Mouse (Mus musculus) splenic B cell, adult 2 months (primary cell): ENCODE measurements around the gene Myl12a.

Source experiments
- DNase-seq: peaks from one replicate; pipeline ENCODE4 v3.0.0-alpha.2; 2011; ENCODE audit warnings: low read depth, low spot score
- H3K27me3 ChIP-seq: 2 replicates; pipeline ENCODE4 v1.6.1; 2012; ENCODE audit warnings: mild to moderate bottlenecking, low read length, moderate library complexity, mixed read lengths; ENCODE audit not compliant: control insufficient read depth, poor library complexity, insufficient read depth, severe bottlenecking
- H3K36me3 ChIP-seq: 2 replicates; pipeline ENCODE4 v1.6.1; 2012; ENCODE audit warnings: mild to moderate bottlenecking, low read length, moderate library complexity, mixed read lengths; ENCODE audit not compliant: control insufficient read depth, poor library complexity, insufficient read depth, severe bottlenecking

The Myl12a gene

DNA sequence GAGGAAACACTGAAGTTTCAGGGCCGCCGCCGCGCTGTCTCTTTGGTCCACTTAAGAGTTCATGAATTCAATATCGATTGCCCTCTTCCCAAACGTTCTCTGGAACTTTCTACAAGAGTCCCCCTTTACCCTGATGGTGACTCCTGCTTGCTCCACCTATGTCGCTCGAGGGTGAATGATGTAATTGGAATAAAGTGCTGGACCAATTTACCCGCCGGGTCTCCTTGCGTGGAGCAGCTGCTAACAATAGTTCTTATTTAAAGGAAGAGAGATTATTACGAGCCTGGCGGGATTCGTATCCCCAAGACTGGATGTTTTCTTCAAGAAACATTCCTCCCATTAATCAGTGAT lies at the start of gene Myl12a:
Myl12a (minus strand) TSS at position 135 of the 351 bp plus-strand sequence.
- Histone ChIP-seq H3K27me3 (no peaks in the 10 kb centered on the region), H3K36me3 (no peaks in the 10 kb centered on the region)

DNA sequence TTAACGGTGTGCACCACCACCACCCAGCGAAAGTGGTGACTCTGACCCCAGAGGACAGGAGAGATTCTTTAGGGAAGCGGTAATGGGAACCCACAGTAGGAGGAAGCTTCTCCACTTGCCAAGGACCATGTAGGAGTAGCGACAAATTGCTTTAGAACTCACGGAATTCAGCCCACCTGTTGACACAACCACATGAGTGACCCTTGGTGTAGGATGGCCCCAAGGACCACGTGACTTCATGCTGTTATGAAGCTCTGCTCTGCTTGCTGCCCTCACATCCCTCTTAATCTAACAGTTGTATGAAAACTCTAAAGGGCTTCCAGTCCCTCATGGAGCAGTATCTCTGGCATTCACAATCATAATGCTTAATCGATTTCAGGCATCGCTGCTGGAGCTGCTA lies 46.6 kb upstream of the Myl12a start:
- H3K36me3 ChIP-seq = no peaks in the 10 kb centered on the region
- no peak for DNase-seq
- no peaks in the 10 kb centered on the region for H3K27me3 ChIP-seq

More for the DNA sequence above, at the start of gene Myl12a:
- DNase-seq = no peak

DNA sequence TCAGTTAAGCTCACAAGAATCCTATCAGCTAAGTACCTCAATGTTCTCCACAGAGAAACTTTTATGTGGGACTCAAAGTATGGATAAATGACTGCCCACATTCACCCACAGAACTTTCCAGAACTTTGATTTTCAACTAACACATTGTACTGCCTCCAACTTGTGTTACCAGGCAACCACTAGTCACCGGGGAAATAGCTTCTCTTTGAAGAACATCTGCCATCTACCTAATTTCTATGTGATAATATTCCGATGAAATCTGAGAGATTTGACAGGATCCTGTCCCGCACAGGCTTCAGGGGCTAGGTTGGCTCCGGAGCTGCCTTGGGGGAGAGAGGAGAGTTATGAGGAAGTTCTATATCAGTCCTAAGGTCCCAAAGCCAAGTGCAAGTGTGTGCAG lies 44.2 kb upstream of the Myl12a start:
- Histone ChIP-seq H3K36me3 (no peaks in the 10 kb centered on the region), H3K27me3 (no peaks in the 10 kb centered on the region)
- no peak for DNase-seq

DNA sequence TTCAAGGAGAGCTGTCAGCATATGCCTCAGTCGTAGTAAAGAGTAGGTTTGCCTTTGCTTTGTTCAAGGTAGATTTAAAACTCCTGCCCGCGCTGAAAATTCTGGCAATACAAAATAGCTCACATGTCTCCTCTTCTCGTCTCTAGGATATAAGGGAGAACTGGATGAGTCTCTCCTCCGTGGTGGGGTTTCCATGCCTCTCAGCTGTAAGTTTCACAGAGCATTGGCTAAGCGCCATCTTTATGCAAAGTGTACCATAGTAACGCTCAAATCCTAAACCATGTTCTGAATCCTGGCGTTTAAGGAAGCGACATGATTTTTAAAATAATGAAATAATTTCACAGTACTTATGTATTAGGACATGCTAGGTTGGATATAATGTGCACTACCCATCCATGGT lies 42.9 kb upstream of the Myl12a start:
- DNase-seq = no peak
- H3K27me3 ChIP-seq = no peaks in the 10 kb centered on the region
- no peaks in the 10 kb centered on the region for H3K36me3 ChIP-seq

DNA sequence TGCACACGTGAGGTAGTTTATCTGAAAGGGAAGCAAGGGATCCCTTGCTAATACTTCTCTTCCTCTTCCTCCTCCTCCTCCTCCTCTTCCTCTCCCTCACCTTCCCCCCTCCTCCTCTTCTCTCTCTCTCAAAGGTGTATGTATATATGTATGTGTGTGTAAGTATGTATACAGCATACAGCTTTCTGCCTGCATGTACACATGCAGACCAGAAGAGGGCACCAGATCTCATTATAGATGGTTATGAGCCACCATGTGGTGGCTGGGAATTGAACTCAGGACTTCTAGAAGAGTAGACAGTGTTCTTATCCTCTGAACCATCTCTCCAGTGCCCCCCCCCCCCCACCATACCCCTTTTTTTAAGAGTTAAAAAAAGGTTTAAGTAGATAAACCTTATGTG lies 40.0 kb upstream of the Myl12a start:
- no peak for DNase-seq
- no peaks in the 10 kb centered on the region for H3K36me3 ChIP-seq
- H3K27me3 ChIP-seq = no peaks in the 10 kb centered on the region

DNA sequence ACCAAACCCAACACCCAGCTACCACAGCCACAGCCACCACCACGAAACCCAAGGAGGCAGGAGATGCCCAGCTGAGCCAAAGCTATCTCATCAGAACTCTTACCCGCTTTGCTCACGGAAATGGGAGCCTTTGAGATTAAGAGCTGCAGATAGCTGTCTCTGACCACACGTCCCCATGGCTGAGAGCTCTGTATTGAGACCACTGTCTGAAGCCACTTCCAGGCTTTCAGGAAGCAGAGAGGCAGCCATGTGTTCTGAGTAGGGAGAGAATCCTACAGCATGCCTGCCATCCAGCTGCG lies 37.9 kb upstream of the Myl12a start:
- H3K36me3 ChIP-seq = no peaks in the 10 kb centered on the region
- DNase-seq = no peak
- H3K27me3 ChIP-seq = no peaks in the 10 kb centered on the region

DNA sequence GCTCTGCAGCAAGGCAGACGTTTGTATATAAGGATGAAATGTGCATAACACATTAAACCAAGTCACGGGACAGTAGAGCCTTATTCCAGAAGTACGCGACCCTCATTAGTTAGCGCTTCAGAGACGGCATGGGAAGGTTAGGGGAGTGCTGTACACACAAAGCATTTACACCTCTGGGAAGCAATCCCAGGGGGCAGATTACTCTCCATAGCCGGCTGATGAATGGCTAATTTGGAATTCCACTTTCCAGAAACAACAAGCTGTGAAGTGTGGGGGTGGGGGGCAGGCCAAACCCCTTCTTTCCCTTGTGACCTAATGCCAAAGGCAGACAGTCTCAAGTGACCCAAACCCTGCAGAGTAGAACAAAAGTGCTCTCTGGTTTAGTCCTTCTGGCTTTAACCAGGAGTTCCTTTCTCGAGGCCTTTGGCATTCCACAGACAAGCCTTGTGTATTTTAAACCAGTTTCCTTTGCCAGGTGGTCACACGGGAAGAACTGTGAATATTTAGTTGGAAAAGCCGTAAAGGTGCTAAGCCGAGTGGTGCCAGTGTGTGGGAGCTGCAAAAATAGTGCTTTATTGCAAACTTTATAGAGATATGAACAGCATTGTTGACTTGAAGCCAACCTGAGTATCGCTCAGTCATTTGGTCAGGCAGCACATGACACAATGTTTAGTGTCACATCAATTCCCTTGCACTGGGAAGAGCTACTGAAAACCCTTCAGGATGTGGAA lies 37.3 kb upstream of the Myl12a start:
- DNase-seq = no peak
- no peaks in the 10 kb centered on the region for H3K36me3 ChIP-seq

DNA sequence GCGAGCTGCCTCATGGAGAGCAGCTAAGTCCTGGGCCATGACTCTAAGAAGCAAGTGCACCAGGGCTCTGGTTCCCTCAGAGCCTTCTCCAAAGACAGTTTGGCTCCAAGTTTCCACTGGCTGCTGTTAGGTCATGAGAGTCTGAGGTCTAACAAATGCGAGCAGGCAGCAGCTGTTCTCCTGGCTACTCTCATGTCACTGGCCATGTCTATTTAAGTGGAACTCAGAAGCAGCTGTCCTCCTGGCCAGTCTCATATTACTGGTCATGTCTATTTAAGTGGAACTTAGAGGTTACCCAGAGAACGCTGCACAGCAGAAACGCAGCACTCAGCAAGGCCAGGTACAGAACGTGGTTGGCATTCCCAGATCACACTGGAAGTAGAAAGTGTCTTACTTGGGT lies 36.1 kb upstream of the Myl12a start:
- no peak for DNase-seq
- no peaks in the 10 kb centered on the region for H3K36me3 ChIP-seq
- H3K27me3 ChIP-seq = no peaks in the 10 kb centered on the region

More for the DNA sequence above, 37.3 kb upstream of the Myl12a start:
- no peaks in the 10 kb centered on the region for H3K27me3 ChIP-seq

DNA sequence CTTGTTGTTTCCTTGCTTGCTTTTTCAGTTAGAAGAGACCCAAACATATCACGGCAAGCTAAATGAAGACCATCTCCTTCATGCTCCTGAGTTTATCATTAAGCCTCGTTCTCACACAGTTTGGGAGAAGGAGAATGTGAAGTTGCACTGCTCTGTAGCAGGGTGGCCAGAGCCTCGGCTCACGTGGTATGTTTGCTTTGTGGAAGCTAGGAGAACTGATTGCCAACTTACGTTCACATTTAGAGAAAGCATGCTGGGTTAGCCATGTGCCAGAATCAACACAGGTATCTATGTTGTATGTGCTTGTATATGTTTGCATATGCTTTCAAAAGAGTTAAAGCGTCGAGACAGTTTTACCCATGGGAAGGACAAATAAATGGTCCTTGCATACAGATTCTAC lies 34.5 kb upstream of the Myl12a start:
- Histone ChIP-seq H3K36me3 (no peaks in the 10 kb centered on the region), H3K27me3 (no peaks in the 10 kb centered on the region)
- DNase-seq = no peak

DNA sequence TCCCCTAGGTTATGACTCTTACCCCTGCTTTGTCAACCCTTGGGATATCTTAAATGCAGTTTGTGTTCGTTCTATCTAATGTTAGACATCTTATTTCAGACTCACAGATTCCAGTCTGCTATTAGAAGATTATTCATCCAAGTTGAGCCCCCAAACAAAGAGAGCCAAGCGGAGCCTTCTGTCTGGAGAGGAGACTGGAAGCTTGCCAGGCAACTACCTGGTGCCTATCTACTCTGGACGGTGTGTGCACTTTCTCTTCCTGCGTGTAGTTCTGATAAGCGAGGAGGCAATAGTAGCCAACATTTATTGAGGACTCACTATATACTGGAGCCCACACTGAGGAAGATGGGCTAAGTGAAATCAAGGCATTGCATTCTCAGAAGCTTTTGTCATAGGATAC lies 31.8 kb upstream of the Myl12a start:
- Histone ChIP-seq H3K27me3 (no peaks in the 10 kb centered on the region), H3K36me3 (no peaks in the 10 kb centered on the region)
- DNase-seq = no peak

DNA sequence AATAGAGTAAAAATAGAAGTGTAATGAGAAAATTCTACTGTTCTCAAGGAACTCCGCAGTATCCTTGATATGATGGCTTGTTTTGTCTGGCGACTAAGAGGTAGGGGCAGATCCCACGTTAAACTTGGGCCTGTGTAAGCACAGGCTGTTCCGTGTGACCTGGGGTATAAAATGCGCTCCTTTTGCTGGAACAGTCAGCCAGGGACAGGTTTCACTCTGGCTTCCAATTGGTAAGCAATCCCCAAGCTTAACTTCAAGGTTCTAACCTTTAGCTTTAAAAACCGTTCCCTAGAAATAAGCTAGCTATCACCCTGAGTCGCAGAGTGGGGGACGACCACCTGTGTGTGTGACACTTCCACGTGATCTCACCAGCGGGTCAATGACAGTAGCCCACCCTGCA lies 30.0 kb upstream of the Myl12a start:
- Histone ChIP-seq H3K27me3 (no peaks in the 10 kb centered on the region), H3K36me3 (no peaks in the 10 kb centered on the region)
- no peak for DNase-seq

DNA sequence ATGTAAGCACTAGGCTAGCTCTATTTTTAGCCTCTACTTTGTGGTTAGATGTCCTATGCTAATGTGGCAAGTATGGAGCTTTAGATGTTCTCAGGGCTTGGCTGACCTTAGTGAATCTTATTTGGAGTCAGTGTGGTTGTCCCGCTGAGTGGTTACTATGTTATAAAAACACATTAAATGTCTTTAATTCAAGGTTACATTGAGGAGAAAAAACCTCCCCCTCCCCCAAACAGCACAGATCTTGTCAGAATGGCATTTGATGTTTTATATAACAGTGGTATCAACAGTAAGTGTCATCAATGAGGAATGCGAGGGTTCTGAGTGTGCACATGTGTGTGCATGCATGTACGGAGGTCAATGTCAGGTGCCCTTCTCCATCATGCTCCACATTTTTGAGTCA lies 24.5 kb upstream of the Myl12a start:
- Histone ChIP-seq H3K27me3 (no peaks in the 10 kb centered on the region), H3K36me3 (no peaks in the 10 kb centered on the region)
- DNase-seq = no peak

DNA sequence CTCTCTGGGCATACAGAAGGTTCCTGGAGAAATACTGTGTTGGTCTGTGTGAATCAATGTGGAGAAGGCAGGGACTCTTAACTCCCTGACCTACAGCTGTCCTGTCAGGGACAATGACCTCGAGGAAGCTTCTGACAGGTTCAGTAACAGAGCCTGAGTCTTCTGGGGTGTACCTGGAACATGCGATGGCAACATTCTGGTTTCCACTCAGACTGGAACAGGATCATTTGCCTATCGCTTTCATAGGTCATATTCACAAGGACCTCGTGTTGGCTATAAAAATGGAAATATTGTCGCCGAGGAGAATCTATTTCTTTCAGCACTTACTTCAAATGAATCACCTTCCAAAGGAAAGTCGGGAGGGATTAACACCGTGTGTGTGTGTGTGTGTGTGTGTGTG lies 23.2 kb upstream of the Myl12a start:
- Histone ChIP-seq H3K36me3 (no peaks in the 10 kb centered on the region), H3K27me3 (no peaks in the 10 kb centered on the region)
- DNase-seq = no peak

DNA sequence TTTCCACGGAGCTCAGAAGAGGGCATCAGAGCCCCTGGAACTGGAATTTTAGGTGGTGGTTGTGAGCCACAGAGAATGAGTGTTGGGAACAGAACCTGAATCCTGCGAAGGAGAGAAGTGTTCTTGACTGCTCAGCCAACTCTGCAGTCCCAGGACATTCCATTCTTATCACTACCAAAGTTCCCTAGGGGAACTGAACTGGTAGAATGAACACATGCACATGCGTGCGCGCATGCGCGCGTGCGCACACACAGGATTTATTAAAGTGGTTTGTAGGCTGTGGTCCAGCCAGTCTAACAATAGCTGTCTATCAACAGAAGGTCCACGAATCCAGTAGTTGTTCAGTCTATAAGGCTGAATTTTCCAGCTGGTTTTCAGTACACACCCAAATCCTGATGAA lies 21.4 kb upstream of the Myl12a start:
- no peaks in the 10 kb centered on the region for H3K27me3 ChIP-seq
- H3K36me3 ChIP-seq = no peaks in the 10 kb centered on the region
- no peak for DNase-seq

DNA sequence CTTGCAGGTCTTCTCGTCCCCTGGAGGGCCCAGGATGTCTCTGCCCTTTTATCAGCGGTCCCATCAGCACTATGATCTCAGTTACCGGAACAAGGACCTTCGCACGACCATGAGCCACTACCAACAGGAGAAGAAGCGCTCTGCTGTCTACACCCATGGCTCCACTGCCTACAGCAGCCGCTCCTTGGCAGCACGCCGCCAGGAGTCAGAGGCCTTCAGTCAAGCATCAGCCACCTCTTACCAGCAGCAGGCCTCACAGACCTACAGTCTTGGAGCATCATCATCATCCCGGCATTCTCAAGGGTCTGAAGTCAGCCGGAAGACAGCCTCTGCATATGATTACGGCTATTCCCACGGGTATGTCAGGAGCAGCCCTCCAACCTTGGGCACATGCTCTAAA lies 20.2 kb upstream of the Myl12a start:
- Histone ChIP-seq H3K36me3 (no peaks in the 10 kb centered on the region), H3K27me3 (no peaks in the 10 kb centered on the region)
- no peak for DNase-seq

DNA sequence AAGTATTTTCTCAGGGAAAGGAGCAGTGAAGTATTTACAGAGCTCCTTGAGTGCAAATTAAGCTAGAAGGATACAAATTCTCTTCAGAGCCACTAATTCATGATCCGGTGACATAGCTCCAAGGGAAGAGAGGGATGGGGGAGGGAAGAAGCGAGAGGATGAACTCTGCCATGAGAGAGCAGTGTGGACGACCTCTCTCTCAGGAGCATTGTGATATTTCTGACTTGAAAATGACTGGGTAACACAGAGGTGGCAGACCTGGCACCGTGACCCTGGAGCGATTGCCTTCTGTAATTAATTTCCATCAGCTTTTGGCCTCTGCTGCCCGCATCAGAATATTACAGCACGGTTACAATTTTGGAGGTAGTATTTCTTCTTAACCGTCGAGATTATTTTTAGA lies 17.2 kb upstream of the Myl12a start:
- no peak for DNase-seq
- no peaks in the 10 kb centered on the region for H3K36me3 ChIP-seq

More for the DNA sequence above, 17.2 kb upstream of the Myl12a start:
- H3K27me3 ChIP-seq = no peaks in the 10 kb centered on the region
